Mouse (Mus musculus): ENCODE data around the gene Nipsnap3b.

Nipsnap3b gene

GRCm38 (mm10) chr4:53011732-53012361 is at the start of gene Nipsnap3b:
Gene Nipsnap3b, plus strand, starts transcription at chr4:53011880.
- peak; percentile 98 for DNase-seq (ENCODE audit: low read depth, low spot score)

- no peak for DNase-seq (ENCODE audit: low read depth, low spot score)
Measured at GRCm38 (mm10) chr4:52964247-52964646, 47.4 kb upstream of the Nipsnap3b start, which contains the start of gene Olfr270. Gene Olfr270, plus strand, starts transcription at chr4:52964547.

GRCm38 (mm10) chr4:52985216-52985615 is 26.5 kb upstream of the Nipsnap3b start:
- peak; percentile 19 for DNase-seq (ENCODE audit: low read depth, low spot score)

- no peak for DNase-seq (ENCODE audit: low read depth, low spot score)
Measured at GRCm38 (mm10) chr4:52986266-52986665, 25.4 kb upstream of the Nipsnap3b start.

- DNase-seq (ENCODE audit: low read depth, low spot score) = no peak
Measured at GRCm38 (mm10) chr4:52989248-52989647, 22.4 kb upstream of the Nipsnap3b start, which contains the start of gene Nipsnap3a. Gene Nipsnap3a, plus strand, starts transcription at chr4:52989272.

- DNase-seq (ENCODE audit: low read depth, low spot score) = no peak
Measured at GRCm38 (mm10) chr4:52999449-52999848, 12.2 kb upstream of the Nipsnap3b start.

GRCm38 (mm10) chr4:53000154-53000553 is 11.5 kb upstream of the Nipsnap3b start:
- no peak for DNase-seq (ENCODE audit: low read depth, low spot score)

GRCm38 (mm10) chr4:53009183-53009582 is 2.5 kb upstream of the Nipsnap3b start:
- no peak for DNase-seq (ENCODE audit: low read depth, low spot score)

- DNase-seq (ENCODE audit: low read depth, low spot score) = no peak
Measured at GRCm38 (mm10) chr4:53009871-53010270, 1.8 kb upstream of the Nipsnap3b start.

GRCm38 (mm10) chr4:53014421-53014820 is 2.7 kb downstream of the Nipsnap3b start:
- no peak for DNase-seq (ENCODE audit: low read depth, low spot score)

- no peak for DNase-seq (ENCODE audit: low read depth, low spot score)
Measured at GRCm38 (mm10) chr4:53015024-53015423, 3.3 kb downstream of the Nipsnap3b start.

- no peak for DNase-seq (ENCODE audit: low read depth, low spot score)
Measured at GRCm38 (mm10) chr4:53018392-53018791, 6.7 kb downstream of the Nipsnap3b start.

GRCm38 (mm10) chr4:53023189-53023925 is 11.7 kb downstream of the Nipsnap3b start:
- DNase-seq (ENCODE audit: low read depth, low spot score) = no peak

- DNase-seq (ENCODE audit: low read depth, low spot score) = no peak
Measured at GRCm38 (mm10) chr4:53024397-53024796, 12.7 kb downstream of the Nipsnap3b start.

GRCm38 (mm10) chr4:53027811-53028210 is 16.1 kb downstream of the Nipsnap3b start:
- no peak for DNase-seq (ENCODE audit: low read depth, low spot score)

GRCm38 (mm10) chr4:53030326-53030948 is 18.8 kb downstream of the Nipsnap3b start:
- DNase-seq (ENCODE audit: low read depth, low spot score) = peak; percentile 12

GRCm38 (mm10) chr4:53043819-53044218 is 32.1 kb downstream of the Nipsnap3b start:
- DNase-seq (ENCODE audit: low read depth, low spot score) = no peak

- DNase-seq (ENCODE audit: low read depth, low spot score) = no peak
Measured at GRCm38 (mm10) chr4:53045807-53046206, 34.1 kb downstream of the Nipsnap3b start.

- no peak for DNase-seq (ENCODE audit: low read depth, low spot score)
Measured at GRCm38 (mm10) chr4:53046238-53047022, 34.8 kb downstream of the Nipsnap3b start.

GRCm38 (mm10) chr4:53062301-53063008 is 50.8 kb downstream of the Nipsnap3b start:
- no peak for DNase-seq (ENCODE audit: low read depth, low spot score)
